Mouse (Mus musculus) cortical plate, adult 2 months (tissue): Measurements from ENCODE around the gene Flt1. TPM values are rescaled to one million over a fixed set of nuclear protein-coding genes. Genes with fewer than 3 reads are reported as not detected.

Experiments
- H3K27ac ChIP-seq: fragments of 200-500 bp; 2 replicates; pipeline ENCODE4 v1.5.1; 2012; ENCODE audit warnings: low read length, control low read depth, inconsistent platforms; ENCODE audit not compliant: insufficient read depth
- H3K4me1 ChIP-seq: fragments of 200-500 bp; 2 replicates; pipeline ENCODE4 v1.6.1; 2011; ENCODE audit warnings: low read length; ENCODE audit not compliant: control insufficient read depth, insufficient read depth
- H3K4me3 ChIP-seq: fragments of 200-500 bp; 2 replicates; pipeline ENCODE4 v1.5.1; 2011; ENCODE audit warnings: mild to moderate bottlenecking, low read length, control low read depth; ENCODE audit not compliant: insufficient read depth
- CTCF ChIP-seq: fragments of 200-500 bp; IDR thresholded peaks from 2 replicates; pipeline ENCODE4 v1.5.1; 2011; ENCODE audit warnings: mild to moderate bottlenecking, control low read depth, low read length; ENCODE audit not compliant: insufficient read depth; ENCODE audit errors: extremely low read depth
- POLR2A ChIP-seq: fragments of 200-500 bp; IDR thresholded peaks from 2 replicates; pipeline ENCODE4 v1.6.1; 2011; ENCODE audit warnings: mild to moderate bottlenecking, low read length, control low read depth; ENCODE audit not compliant: insufficient read depth; ENCODE audit errors: extremely low read depth
- polyA plus RNA-seq: library from polyadenylated mRNA; depleted of rRNA; stranded (reverse); fragments of >200 nt; gene quantifications from 2 replicates; pipeline ENCODE4 v1.2.3, GENCODE M21; 2012

Gene Flt1
- polyA plus RNA-seq, 1 experiment, result 27.0 TPM

- no peak overlapping the region for H3K4me3 ChIP-seq
- H3K27ac ChIP-seq, result no peak overlapping the region
- no peaks in the 10 kb centered on the region for H3K4me1 ChIP-seq
- no peak for TF ChIP-seq POLR2A
- TF ChIP-seq CTCF, result no peak
Measured at GRCm38 (mm10) chr5:147704890-147705289, 20.9 kb downstream of the Flt1 start.

GRCm38 (mm10) chr5:147702423-147702822 is 23.4 kb downstream of the Flt1 start:
- TF ChIP-seq POLR2A (no peak), CTCF (no peak)
- Histone ChIP-seq H3K27ac (no peak overlapping the region), H3K4me1 (no peaks in the 10 kb centered on the region), H3K4me3 (no peak overlapping the region)

GRCm38 (mm10) chr5:147701024-147701423 is 24.8 kb downstream of the Flt1 start:
- no peak overlapping the region for H3K27ac ChIP-seq
- TF ChIP-seq POLR2A (no peak), CTCF (no peak)
- H3K4me3 ChIP-seq, result no peak overlapping the region
- no peaks in the 10 kb centered on the region for H3K4me1 ChIP-seq

DNA sequence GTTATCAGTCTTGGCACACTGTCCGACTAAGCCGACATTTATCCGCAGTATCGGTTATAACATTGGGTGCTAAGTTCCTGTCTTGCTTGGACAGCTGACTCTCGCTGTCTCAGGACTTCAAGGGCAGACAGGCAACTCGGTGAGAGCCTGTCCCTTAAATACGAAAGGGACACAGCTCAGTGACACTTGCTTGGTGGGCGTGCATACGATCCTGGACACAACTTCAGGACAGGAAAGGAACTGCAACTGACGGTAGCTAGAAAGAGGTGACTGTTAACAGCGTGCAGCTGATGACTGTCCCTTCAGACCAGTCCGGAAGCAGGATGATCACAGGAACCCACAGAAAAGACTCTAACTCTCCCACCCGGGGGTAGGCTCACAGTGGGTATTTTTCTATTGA is 27.8 kb downstream of the Flt1 start:
- Histone ChIP-seq H3K4me1 (no peaks in the 10 kb centered on the region), H3K27ac (no peak overlapping the region), H3K4me3 (no peak overlapping the region)
- no peak for TF ChIP-seq POLR2A

GRCm38 (mm10) chr5:147697165-147697564 is 28.6 kb downstream of the Flt1 start:
- H3K27ac ChIP-seq, result no peak overlapping the region
- H3K4me3 ChIP-seq, result no peak overlapping the region
- TF ChIP-seq CTCF (no peak), POLR2A (no peak)
- H3K4me1 ChIP-seq, result no peaks in the 10 kb centered on the region

DNA sequence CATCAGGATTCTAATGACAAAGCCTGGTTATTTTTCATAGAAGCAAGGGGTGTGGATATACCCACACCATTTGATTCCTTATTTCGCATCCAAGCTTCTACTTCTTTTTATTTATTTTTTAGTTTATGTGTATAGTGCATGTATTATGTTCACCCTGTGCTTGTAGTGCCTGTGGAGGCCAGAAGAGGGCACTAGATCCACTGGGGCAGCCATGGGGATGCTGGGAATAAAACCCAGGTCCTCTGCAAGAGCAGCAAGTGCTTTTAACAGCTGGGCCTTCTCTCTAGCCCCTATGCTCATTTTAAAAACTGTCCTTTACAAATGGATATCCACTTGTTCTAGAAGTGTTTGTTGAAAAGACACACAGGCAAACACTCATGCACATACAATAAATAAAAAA is 33.2 kb downstream of the Flt1 start:
- Histone ChIP-seq H3K4me3 (no peak overlapping the region), H3K4me1 (no peaks in the 10 kb centered on the region), H3K27ac (no peak overlapping the region)
- no peak for TF ChIP-seq POLR2A
- no peak for TF ChIP-seq CTCF

GRCm38 (mm10) chr5:147683707-147684323 is 42.0 kb downstream of the Flt1 start:
- no peak overlapping the region for H3K4me3 ChIP-seq
- no peak overlapping the region for H3K27ac ChIP-seq
- no peaks in the 10 kb centered on the region; the same call in 1 of the 2 replicates for H3K4me1 ChIP-seq
- TF ChIP-seq POLR2A, result no peak
- TF ChIP-seq CTCF, result no peak

DNA sequence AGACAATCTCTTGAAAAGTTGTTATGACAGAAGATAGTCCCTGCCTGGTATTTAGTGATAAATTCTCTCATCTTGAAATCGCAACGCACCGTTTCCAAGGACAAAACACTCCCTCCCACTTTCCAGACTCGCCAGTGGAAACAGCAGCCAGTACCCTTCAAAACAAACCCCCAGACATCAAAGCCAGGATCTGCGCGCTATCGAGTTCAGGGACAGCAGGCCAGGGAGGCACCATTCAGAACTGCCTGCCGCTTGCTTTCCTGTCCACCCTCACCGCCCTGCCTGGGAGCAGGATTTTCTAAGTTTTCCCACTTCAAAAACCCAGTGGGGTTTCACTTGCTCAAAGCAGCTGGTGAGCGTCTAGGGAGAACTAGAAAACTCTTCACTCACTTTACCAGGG is 44.6 kb downstream of the Flt1 start:
- TF ChIP-seq CTCF, result no peak
- TF ChIP-seq POLR2A, result no peak
- Histone ChIP-seq H3K27ac (peak overlapping the region; percentile 12; the same call in 1 of the 2 replicates), H3K4me1 (no peaks in the 10 kb centered on the region; the same call in 1 of the 2 replicates), H3K4me3 (no peak overlapping the region)

- TF ChIP-seq POLR2A (no peak), CTCF (no peak)
- H3K4me1 ChIP-seq, result no peaks in the 10 kb centered on the region; the same call in 1 of the 2 replicates
- no peak overlapping the region for H3K4me3 ChIP-seq
- H3K27ac ChIP-seq, result no peak overlapping the region
Measured at GRCm38 (mm10) chr5:147680711-147681110, 45.1 kb downstream of the Flt1 start.

DNA sequence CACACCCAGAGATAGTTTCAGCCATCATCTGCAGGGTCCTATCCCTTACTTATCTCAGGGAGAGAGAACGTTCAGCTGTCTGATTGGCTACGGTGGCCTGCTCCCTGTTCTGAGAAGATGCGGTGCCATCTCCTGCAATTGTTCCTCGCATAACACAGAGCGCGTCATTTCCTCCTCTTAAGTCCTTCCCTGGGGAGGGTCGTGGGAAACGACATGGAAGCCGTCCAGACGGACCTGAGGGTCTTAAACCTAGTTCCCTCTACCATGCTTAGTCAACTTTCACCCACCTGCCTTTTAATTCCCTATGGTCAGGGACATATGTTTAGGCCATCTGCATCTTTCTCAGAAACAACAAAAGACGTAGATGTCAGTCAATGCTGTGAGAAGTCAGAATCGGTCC is 46.5 kb downstream of the Flt1 start:
- no peaks in the 10 kb centered on the region; the same call in 1 of the 2 replicates for H3K4me1 ChIP-seq
- no peak overlapping the region for H3K4me3 ChIP-seq
- H3K27ac ChIP-seq, result no peak overlapping the region
- no peak for TF ChIP-seq POLR2A
- TF ChIP-seq CTCF, result no peak
